ENCODE assay signal across 22 mouse cellular contexts in genomic region chr4:117123546-117124217, GRCm38 (mm10). TPM values are rescaled to one million over a fixed set of nuclear protein-coding genes. Genes with fewer than 3 reads are reported as not detected.
DNase-seq lines count a peak whose midpoint lies in the region; ATAC-seq and TF ChIP-seq lines count a peak whose summit lies in the region.
"Had no signal": no experiment of that assay in that cellular context is flagged by ENCODE, and none has a peak within 500 bp of the region (broad histone marks: within the 10 kb centered on the region; RNA-seq: fewer than 3 reads in every experiment).

No protein-coding gene starts in this region.

- H3ac ChIP-seq in myocyte (ENCODE audit: control insufficient read depth, insufficient read length): no peak overlapping the region

- no peaks in the 10 kb centered on the region; the same call in 1 of the 2 replicates for H3K36me3 ChIP-seq in midbrain, embryonic 11.5 days (ENCODE audit: control insufficient read depth, insufficient read depth, low read length)
- peaks cover 9% of the 10 kb centered on the region for H3K36me3 ChIP-seq in midbrain, embryonic 14.5 days (ENCODE audit: control insufficient read depth, insufficient read depth, low read length)
- H3K36me3 ChIP-seq in ES-Bruce4 (ENCODE audit: control insufficient read depth, insufficient read depth, low read length, poor library complexity, severe bottlenecking) (0 out of 2 replicates have a peak, but pooled peaks cover under 1% of the 10 kb centered on the region), myocyte (ENCODE audit: control insufficient read depth, insufficient read depth) (peaks cover 3% of the 10 kb centered on the region)

- no peak for ATAC-seq in midbrain, embryonic 11.5 days (ENCODE audit: low FRiP score)
- ATAC-seq in midbrain, embryonic 14.5 days (ENCODE audit: low FRiP score, low TSS enrichment): no peak

- no peak for DNase-seq in gastrocnemius, adult 2 months
- DNase-seq in gastrocnemius, postnatal 25 days: no peak
- peak; percentile 12 for DNase-seq in midbrain, embryonic 11.5 days (ENCODE audit: low spot score, missing footprints)
- DNase-seq in midbrain, embryonic 14.5 days: no peak
- DNase-seq in lung, postnatal 36 days: no peak
- DNase-seq in cerebellum, postnatal 10 days: no peak
- DNase-seq: adrenal gland, adult 8-10 months; cerebellum, postnatal 25 days; gastrocnemius, postnatal 14 days; liver; lung, adult 2 months; lung, postnatal 4 days; right cerebral cortex, postnatal 25 days had no signal

- no peak for TF ChIP-seq POLR2A in ES-Bruce4 (IDR thresholded peaks at IDR 0.05; ENCODE audit: insufficient read depth, low read length)
- TF ChIP-seq POLR2A in myocyte (IDR thresholded peaks at IDR 0.05; ENCODE audit: insufficient read length, low read depth): no peak

- peak overlapping the region; percentile 92 for H3K27ac ChIP-seq in gastrocnemius, adult 2 months
- no peak overlapping the region for H3K27ac ChIP-seq in midbrain, embryonic 11.5 days (ENCODE audit: low read depth, low read length)
- H3K27ac ChIP-seq in midbrain, embryonic 14.5 days (replicated peaks; ENCODE audit: low read depth, low read length): no peak overlapping the region
- no peak overlapping the region; the same call in 1 of the 2 replicates for H3K27ac ChIP-seq in ES-Bruce4 (ENCODE audit: insufficient read depth, low read length)
- H3K27ac ChIP-seq: forebrain, embryonic 12.5 days had no signal

- H3K4me1 ChIP-seq in midbrain, embryonic 11.5 days (ENCODE audit: control insufficient read depth, insufficient read depth, low read length): peaks cover 20% of the 10 kb centered on the region
- peaks cover 22% of the 10 kb centered on the region for H3K4me1 ChIP-seq in midbrain, embryonic 14.5 days (ENCODE audit: control insufficient read depth, insufficient read depth, low read length)
- peaks cover 2% of the 10 kb centered on the region for H3K4me1 ChIP-seq in ES-Bruce4 (ENCODE audit: control insufficient read depth, insufficient read depth, low read length)

- TF ChIP-seq CTCF in gastrocnemius, adult 2 months (IDR thresholded peaks at IDR 0.05): no peak
- no peak for TF ChIP-seq CTCF in ES-Bruce4 (IDR thresholded peaks at IDR 0.05; ENCODE audit: low read depth, low read length)

- WGBS in midbrain, embryonic 11.5 days: 89% methylated on average over 8 of the region's 9 CpGs
- WGBS in midbrain, embryonic 14.5 days: 95% methylated on average over 7 of the region's 9 CpGs

- H3K4me3 ChIP-seq in gastrocnemius, adult 2 months: no peak overlapping the region
- no peak overlapping the region for H3K4me3 ChIP-seq in midbrain, embryonic 11.5 days (ENCODE audit: low read depth, low read length)
- H3K4me3 ChIP-seq in midbrain, embryonic 14.5 days (replicated peaks; ENCODE audit: low read depth, low read length): no peak overlapping the region
- H3K4me3 ChIP-seq in ES-Bruce4 (ENCODE audit: low read depth, low read length) (0 out of 2 replicates have a peak overlapping the region, but pooled peaks have one; percentile 2), myocyte (peak overlapping the region; percentile 20)
- H3K4me3 ChIP-seq: forebrain, embryonic 12.5 days; heart, embryonic 13.5 days; hindbrain, embryonic 12.5 days; neural tube, embryonic 13.5 days had no signal

- no peak for TF ChIP-seq EP300 in ES-Bruce4 (IDR thresholded peaks at IDR 0.05; ENCODE audit: insufficient read depth, low read depth, low read length)

- peaks cover 7% of the 10 kb centered on the region for H3K79me2 ChIP-seq in myocyte (ENCODE audit: control insufficient read depth, insufficient read depth)

- intact Hi-C loops in gastrocnemius, adult 2 months (cut with DNase I): loop anchor here (5.0 kb wide), 2 partner anchors 106 to 121 kb away; partner anchors contain the start of gene Eif2b3

- H3K4me2 ChIP-seq in midbrain, embryonic 11.5 days: no peak overlapping the region
- no peak overlapping the region for H3K4me2 ChIP-seq in midbrain, embryonic 14.5 days (ENCODE audit: low read length)
- H3K4me2 ChIP-seq in myocyte (ENCODE audit: low read depth): peak overlapping the region; percentile 60
- H3K4me2 ChIP-seq: forebrain, embryonic 12.5 days; heart, embryonic 13.5 days; hindbrain, embryonic 12.5 days; neural tube, embryonic 13.5 days had no signal

- no peaks in the 10 kb centered on the region for H3K9me3 ChIP-seq in midbrain, embryonic 11.5 days (ENCODE audit: control insufficient read depth, low read length)
- no peaks in the 10 kb centered on the region for H3K9me3 ChIP-seq in midbrain, embryonic 14.5 days (ENCODE audit: control insufficient read depth, low read length)
- H3K9me3 ChIP-seq in ES-Bruce4 (replicated peaks; ENCODE audit: control insufficient read depth, insufficient read depth, low read length, poor library complexity, severe bottlenecking): no peaks in the 10 kb centered on the region
- H3K9me3 ChIP-seq: forebrain, embryonic 12.5 days; heart, embryonic 13.5 days; hindbrain, embryonic 12.5 days; neural tube, embryonic 13.5 days had no signal

- H3K9ac ChIP-seq in midbrain, embryonic 11.5 days (ENCODE audit: low read length): no peak overlapping the region
- H3K9ac ChIP-seq in midbrain, embryonic 14.5 days (replicated peaks; ENCODE audit: low read length): no peak overlapping the region
- peak overlapping the region; percentile 93; the same call in 1 of the 2 replicates for H3K9ac ChIP-seq in ES-Bruce4 (ENCODE audit: low read depth, poor library complexity, severe bottlenecking)
- H3K9ac ChIP-seq: forebrain, embryonic 12.5 days; hindbrain, embryonic 12.5 days had no signal

- no peaks in the 10 kb centered on the region for H3K27me3 ChIP-seq in midbrain, embryonic 11.5 days (ENCODE audit: control insufficient read depth, insufficient read depth, low read length)
- no peaks in the 10 kb centered on the region for H3K27me3 ChIP-seq in midbrain, embryonic 14.5 days (ENCODE audit: control insufficient read depth, insufficient read depth, low read length)
- H3K27me3 ChIP-seq in ES-Bruce4 (ENCODE audit: control insufficient read depth, insufficient read depth, low read length, poor library complexity, severe bottlenecking) (no peaks in the 10 kb centered on the region), myocyte (ENCODE audit: control insufficient read depth, insufficient read depth, insufficient read length) (no peaks in the 10 kb centered on the region)
- H3K27me3 ChIP-seq: forebrain, embryonic 12.5 days; heart, embryonic 13.5 days; hindbrain, embryonic 12.5 days; neural tube, embryonic 13.5 days had no signal

TF ChIP-seq in myocyte, 11 proteins besides CTCF, POLR2A, EP300 and RAD21:
- TF ChIP-seq USF1 (IDR thresholded peaks at IDR 0.05; ENCODE audit: low read depth) (no peak), POLR2AphosphoS2 (IDR thresholded peaks at IDR 0.05; ENCODE audit: insufficient read length, low read depth) (no peak), E2F4 (IDR thresholded peaks at IDR 0.05; ENCODE audit: insufficient read depth) (no peak), MAX (IDR thresholded peaks at IDR 0.05; ENCODE audit: low read depth) (no peak), SRF (IDR thresholded peaks at IDR 0.05; ENCODE audit: control insufficient read depth, insufficient read length, low read depth) (no peak), REST (IDR thresholded peaks at IDR 0.05; ENCODE audit: insufficient read depth, insufficient read length) (no peak), TCF12 (IDR thresholded peaks at IDR 0.05; ENCODE audit: insufficient read depth, poor library complexity, severe bottlenecking) (no peak), MYOD1 (IDR thresholded peaks at IDR 0.05; ENCODE audit: control insufficient read depth in 1 of 3, insufficient read length in 2 of 3, low read depth in 2 of 3) (no peak), TCF3 (IDR thresholded peaks at IDR 0.05; ENCODE audit: insufficient read length, low read depth) (no peak)

RNA-seq across cellular contexts. Expression of gene Btbd19, which starts 1.8 kb away (rescaled TPM):
- total RNA-seq in gastrocnemius, adult 2 months (2021): 1 to 10 TPM; 2.3 to 2.5 TPM
- 1 to 10 TPM; 2.0 to 3.0 TPM for total RNA-seq in gastrocnemius, postnatal 25 days (2021)
- 2.7 and 3.8 TPM in 2 replicates for polyA plus RNA-seq in midbrain, embryonic 11.5 days (2014; fragmentation: Nextera tagmentation; extraction: Ambion mirVana)
- polyA plus RNA-seq in midbrain, embryonic 14.5 days (2014; fragmentation: Nextera tagmentation; extraction: Ambion mirVana): 3.2 and 3.4 TPM in 2 replicates
- 60.9 and 65.8 TPM in 2 replicates for polyA plus RNA-seq in ES-Bruce4 (2011; ENCODE audit: insufficient read depth, insufficient read length, low read depth, missing spikeins)
- polyA plus RNA-seq in myocyte (2012; fragmentation: generic; extraction: Trizol): 20.2 TPM

RNA-seq across cellular contexts. Expression of gene Tctex1d4, which starts 2.9 kb away (rescaled TPM):
- total RNA-seq in gastrocnemius, adult 2 months (2021): not detected
- not detected for total RNA-seq in gastrocnemius, postnatal 25 days (2021)
- polyA plus RNA-seq in midbrain, embryonic 11.5 days (2014; fragmentation: Nextera tagmentation; extraction: Ambion mirVana): not detected in 2 replicates
- polyA plus RNA-seq in midbrain, embryonic 14.5 days (2014; fragmentation: Nextera tagmentation; extraction: Ambion mirVana): not detected in 2 replicates
- polyA plus RNA-seq in ES-Bruce4 (2011; ENCODE audit: insufficient read depth, insufficient read length, low read depth, missing spikeins) (not detected in 2 replicates), myocyte (2012; fragmentation: generic; extraction: Trizol) (0.18 TPM)
- total RNA-seq: adrenal gland, adult 8-10 months; gastrocnemius, postnatal 14 days; left cerebral cortex, postnatal 25 days had no signal
- polyA plus RNA-seq: forebrain, embryonic 12.5 days; heart, embryonic 13.5 days; hindbrain, embryonic 12.5 days; intestine, embryonic 14.5 days; kidney, embryonic 16.5 days; neural tube, embryonic 13.5 days had no signal

RNA-seq across cellular contexts. Expression of gene Plk3, which starts 10.1 kb away (rescaled TPM):
- total RNA-seq in gastrocnemius, adult 2 months (2021): under 1 TPM; 0.73 to 0.74 TPM
- under 1 TPM; 0.51 to 0.62 TPM for total RNA-seq in gastrocnemius, postnatal 25 days (2021)
- 28.0 and 32.8 TPM in 2 replicates for polyA plus RNA-seq in midbrain, embryonic 11.5 days (2014; fragmentation: Nextera tagmentation; extraction: Ambion mirVana)
- polyA plus RNA-seq in midbrain, embryonic 14.5 days (2014; fragmentation: Nextera tagmentation; extraction: Ambion mirVana): 15.7 and 17.5 TPM in 2 replicates
- polyA plus RNA-seq in ES-Bruce4 (2011; ENCODE audit: insufficient read depth, insufficient read length, low read depth, missing spikeins) (12.1 and 12.5 TPM in 2 replicates), myocyte (2012; fragmentation: generic; extraction: Trizol) (17.4 TPM)

RNA-seq across cellular contexts. Expression of gene Ptch2, which starts 27.8 kb away (rescaled TPM):
- under 1 TPM; 0.22 to 0.54 TPM for total RNA-seq in gastrocnemius, adult 2 months (2021)
- 1 to 10 TPM; 1.5 to 1.8 TPM for total RNA-seq in gastrocnemius, postnatal 25 days (2021)
- polyA plus RNA-seq in midbrain, embryonic 11.5 days (2014; fragmentation: Nextera tagmentation; extraction: Ambion mirVana): 3.6 and 5.0 TPM in 2 replicates
- polyA plus RNA-seq in midbrain, embryonic 14.5 days (2014; fragmentation: Nextera tagmentation; extraction: Ambion mirVana): 4.0 and 4.5 TPM in 2 replicates
- 4.5 and 5.7 TPM in 2 replicates for polyA plus RNA-seq in ES-Bruce4 (2011; ENCODE audit: insufficient read depth, insufficient read length, low read depth, missing spikeins)
- polyA plus RNA-seq in myocyte (2012; fragmentation: generic; extraction: Trizol): 0.02 TPM

RNA-seq across cellular contexts. Expression of gene Rps8, which starts 32.4 kb away (rescaled TPM):
- 100 to 1,000 TPM; 527 to 622 TPM for total RNA-seq in gastrocnemius, adult 2 months (2021)
- total RNA-seq in gastrocnemius, postnatal 25 days (2021): 100 to 1,000 TPM; 527 to 576 TPM
- polyA plus RNA-seq in midbrain, embryonic 11.5 days (2014; fragmentation: Nextera tagmentation; extraction: Ambion mirVana): 780 and 794 TPM in 2 replicates
- 599 and 678 TPM in 2 replicates for polyA plus RNA-seq in midbrain, embryonic 14.5 days (2014; fragmentation: Nextera tagmentation; extraction: Ambion mirVana)
- polyA plus RNA-seq in ES-Bruce4 (2011; ENCODE audit: insufficient read depth, insufficient read length, low read depth, missing spikeins) (2,253 and 2,515 TPM in 2 replicates), myocyte (2012; fragmentation: generic; extraction: Trizol) (3,907 TPM)

Comparison
In these comparisons a context has a peak if more than half of its experiments do, and no peak if none do; other contexts are left out.
1. H3K4me3 ChIP-seq: peak in ES-Bruce4 (single experiment) and myocyte (single experiment); none in gastrocnemius, adult 2 months (single experiment), midbrain, embryonic 11.5 days (single experiment) and midbrain, embryonic 14.5 days (single experiment).